Mouse (Mus musculus) embryonic fibroblast, embryonic 13.5 days (primary cell): ENCODE results near the gene Ift80. TPM values are rescaled to one million over a fixed set of nuclear protein-coding genes. Genes with fewer than 3 reads are reported as not detected.
"Not testable (repeated sequence)": the region's sequence is repeated elsewhere in the genome, so short reads cannot be mapped to it uniquely, and the experiment has no call there.

Experiments
- H3K27ac ChIP-seq: 2 replicates; pipeline ENCODE4 v1.5.1; 2012; ENCODE audit warnings: low read length, control low read depth, inconsistent platforms; ENCODE audit not compliant: insufficient read depth
- H3K4me1 ChIP-seq: 2 replicates; pipeline ENCODE4 v1.6.1; 2011; ENCODE audit warnings: low read length; ENCODE audit not compliant: control insufficient read depth, insufficient read depth
- H3K4me3 ChIP-seq: 2 replicates; pipeline ENCODE4 v1.5.1; 2011; ENCODE audit warnings: mild to moderate bottlenecking, control low read depth, low read length; ENCODE audit not compliant: insufficient read depth
- CTCF ChIP-seq: IDR thresholded peaks from 2 replicates; pipeline ENCODE4 v1.5.1; 2011; ENCODE audit warnings: mild to moderate bottlenecking, control low read depth, low read length, moderate library complexity, borderline replicate concordance; ENCODE audit not compliant: insufficient read depth
- POLR2A ChIP-seq: IDR thresholded peaks from 2 replicates; pipeline ENCODE4 v1.6.1; 2011; ENCODE audit warnings: low read depth, mild to moderate bottlenecking, control low read depth, low read length, moderate library complexity
- polyA plus RNA-seq: library from polyadenylated mRNA; stranded (reverse); fragments of >200 nt; gene quantifications from 2 replicates; pipeline ENCODE4 v1.2.4, GENCODE M21; 2011; ENCODE audit warnings: low read depth; ENCODE audit not compliant: missing spikeins, insufficient read length

Gene Ift80
- polyA plus RNA-seq, 1 experiment = 29.8 TPM

DNA sequence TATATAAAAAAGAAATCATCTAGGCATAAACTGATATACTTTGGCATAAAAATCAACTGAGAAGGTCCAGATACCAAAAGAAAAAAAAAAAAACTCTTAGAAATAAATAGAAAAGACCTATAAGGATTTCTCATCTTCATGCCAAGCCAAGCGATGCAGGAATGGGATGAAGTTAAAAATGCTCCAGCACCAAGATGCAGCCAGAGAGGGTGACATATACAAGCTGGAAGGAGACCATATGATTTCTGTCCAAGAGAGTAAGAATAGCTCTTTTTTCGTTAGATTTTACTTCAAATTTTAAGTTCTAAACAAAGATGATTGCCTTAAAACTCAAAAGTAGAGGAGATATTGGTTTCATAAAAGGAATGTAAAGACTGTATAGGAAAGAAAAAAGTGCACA is 64.1 kb downstream of the Ift80 start:
- Histone ChIP-seq H3K4me1 (no peaks in the 10 kb centered on the region), H3K4me3 (no peak overlapping the region), H3K27ac (no peak overlapping the region)
- TF ChIP-seq POLR2A (no peak), CTCF (no peak)

DNA sequence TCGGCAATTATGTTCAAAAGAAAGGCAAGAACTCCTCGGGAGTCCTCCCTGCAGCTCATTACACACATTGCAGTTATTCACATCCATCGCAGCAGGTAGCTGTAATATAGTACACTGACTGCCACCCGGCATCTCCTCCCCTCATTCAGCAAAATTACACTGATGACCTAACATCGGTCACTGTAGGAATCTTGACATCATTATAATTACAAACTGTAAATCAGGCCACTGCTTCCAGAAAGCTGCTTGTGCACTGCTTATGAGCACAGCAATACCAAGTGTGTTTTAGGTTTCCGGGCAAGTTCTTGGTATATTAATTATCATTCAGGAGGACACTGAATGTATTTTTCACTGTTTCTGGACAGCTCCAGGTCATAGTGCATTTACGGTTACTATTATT is 65.1 kb downstream of the Ift80 start:
- Histone ChIP-seq H3K4me1 (no peaks in the 10 kb centered on the region), H3K27ac (no peak overlapping the region), H3K4me3 (no peak overlapping the region)
- TF ChIP-seq POLR2A = no peak
- TF ChIP-seq CTCF = no peak

DNA sequence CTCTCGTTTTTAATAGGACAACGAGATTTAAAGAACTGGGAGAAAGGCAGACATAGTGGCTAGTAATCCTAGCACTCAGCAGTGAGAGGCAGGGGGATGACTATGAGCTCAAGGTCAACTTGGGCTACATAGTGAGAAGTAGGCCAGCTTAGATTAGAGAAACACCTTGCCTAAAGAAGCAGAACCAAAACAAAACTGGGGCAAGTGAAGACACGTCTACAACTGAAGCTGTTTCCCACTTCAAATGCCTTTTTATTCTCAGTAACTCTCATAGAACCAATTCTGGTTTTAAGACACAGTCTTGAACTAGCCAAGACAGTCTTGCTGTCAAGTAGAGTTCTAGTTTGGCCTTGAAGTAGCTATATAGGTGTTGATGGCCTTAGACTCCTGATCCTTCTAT is 67.7 kb downstream of the Ift80 start:
- Histone ChIP-seq H3K4me3 (no peak overlapping the region), H3K27ac (no peak overlapping the region), H3K4me1 (no peaks in the 10 kb centered on the region)
- TF ChIP-seq POLR2A (no peak), CTCF (no peak)

DNA sequence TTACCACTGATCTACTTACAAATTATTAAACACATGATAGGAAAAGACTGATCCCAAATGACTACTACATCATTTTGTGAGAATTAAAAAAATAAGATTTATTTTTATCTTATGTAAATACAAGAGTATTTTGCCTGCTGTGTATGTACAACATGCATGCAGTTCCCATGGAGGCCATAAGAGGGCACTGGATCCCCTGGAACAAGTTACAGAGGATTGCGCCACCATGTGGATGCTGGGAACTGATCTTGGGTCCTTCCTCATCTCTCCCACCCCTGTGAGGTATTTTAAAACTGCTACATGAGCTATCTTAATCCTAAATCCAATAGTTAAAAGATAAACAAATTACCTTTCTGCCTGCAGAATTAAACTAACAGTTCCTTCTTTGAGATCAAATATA is 68.9 kb downstream of the Ift80 start:
- Histone ChIP-seq H3K27ac (no peak overlapping the region), H3K4me3 (no peak overlapping the region), H3K4me1 (no peaks in the 10 kb centered on the region)
- TF ChIP-seq POLR2A (no peak), CTCF (no peak)

DNA sequence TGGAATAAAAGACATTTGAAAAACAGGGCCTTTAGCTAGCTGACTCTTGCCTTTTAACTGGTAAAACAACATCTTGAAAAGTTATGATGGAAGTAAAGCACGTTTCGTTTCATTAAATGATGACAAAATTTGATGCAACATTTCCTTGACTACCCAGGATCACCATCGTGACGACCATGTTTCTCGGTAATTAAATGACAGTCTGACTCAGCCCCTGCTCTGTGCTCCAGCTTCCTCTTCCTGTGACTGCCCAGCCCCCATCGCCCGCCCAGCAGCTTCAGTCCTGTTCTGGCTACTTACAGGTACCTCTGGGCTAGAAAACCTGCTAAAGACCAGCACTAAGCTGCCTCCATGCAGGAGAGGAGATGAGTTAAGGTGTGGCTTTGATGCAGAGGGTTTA is 70.1 kb downstream of the Ift80 start:
- no peaks in the 10 kb centered on the region for H3K4me1 ChIP-seq
- no peak overlapping the region for H3K27ac ChIP-seq
- no peak overlapping the region for H3K4me3 ChIP-seq
- no peak for TF ChIP-seq CTCF
- no peak for TF ChIP-seq POLR2A

DNA sequence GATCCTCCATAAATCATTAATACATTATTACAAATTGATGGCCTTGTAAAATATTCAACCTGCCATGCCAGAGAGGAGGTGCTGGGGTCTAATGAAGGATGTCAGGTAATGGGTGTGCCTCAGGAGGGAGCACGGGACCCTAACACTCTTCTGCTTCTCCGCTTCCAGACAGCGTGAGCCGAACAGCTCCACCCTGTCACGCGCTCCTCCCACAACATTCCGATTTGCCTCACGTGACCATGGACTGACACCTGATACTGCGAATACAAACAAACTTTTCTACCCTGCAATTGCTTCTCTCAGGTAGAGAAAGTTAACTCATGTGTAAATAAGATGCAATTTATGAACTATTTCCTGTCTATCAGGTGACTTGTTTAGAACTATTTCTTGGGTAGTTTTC is 75.8 kb downstream of the Ift80 start:
- H3K27ac ChIP-seq = no peak overlapping the region
- TF ChIP-seq CTCF = no peak
- no peak for TF ChIP-seq POLR2A
- H3K4me3 ChIP-seq = no peak overlapping the region

DNA sequence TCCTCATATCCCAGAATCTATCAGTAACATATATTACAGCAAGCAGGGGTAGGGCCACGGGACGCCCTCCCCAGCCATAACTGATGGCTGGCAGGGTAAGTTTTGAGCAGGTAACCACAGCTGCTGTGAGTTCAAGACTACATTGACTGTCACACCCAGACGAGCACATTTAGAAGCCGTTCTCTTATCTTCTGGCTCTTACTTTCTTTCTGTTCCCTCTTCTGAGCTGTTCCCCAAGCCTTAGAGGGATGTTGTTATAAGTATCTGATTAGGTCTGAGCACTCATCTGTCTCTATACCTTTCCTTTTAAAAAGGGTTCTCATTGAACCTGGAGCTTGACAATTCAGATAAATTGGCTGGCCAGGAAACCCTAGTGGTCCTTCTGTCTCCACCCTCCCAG is 96.9 kb downstream of the Ift80 start:
- H3K4me3 ChIP-seq = no peak overlapping the region
- TF ChIP-seq POLR2A = no peak
- no peak for TF ChIP-seq CTCF
- no peak overlapping the region for H3K27ac ChIP-seq
- H3K4me1 ChIP-seq = no peaks in the 10 kb centered on the region

More for the DNA sequence above, 75.8 kb downstream of the Ift80 start:
- no peaks in the 10 kb centered on the region for H3K4me1 ChIP-seq

DNA sequence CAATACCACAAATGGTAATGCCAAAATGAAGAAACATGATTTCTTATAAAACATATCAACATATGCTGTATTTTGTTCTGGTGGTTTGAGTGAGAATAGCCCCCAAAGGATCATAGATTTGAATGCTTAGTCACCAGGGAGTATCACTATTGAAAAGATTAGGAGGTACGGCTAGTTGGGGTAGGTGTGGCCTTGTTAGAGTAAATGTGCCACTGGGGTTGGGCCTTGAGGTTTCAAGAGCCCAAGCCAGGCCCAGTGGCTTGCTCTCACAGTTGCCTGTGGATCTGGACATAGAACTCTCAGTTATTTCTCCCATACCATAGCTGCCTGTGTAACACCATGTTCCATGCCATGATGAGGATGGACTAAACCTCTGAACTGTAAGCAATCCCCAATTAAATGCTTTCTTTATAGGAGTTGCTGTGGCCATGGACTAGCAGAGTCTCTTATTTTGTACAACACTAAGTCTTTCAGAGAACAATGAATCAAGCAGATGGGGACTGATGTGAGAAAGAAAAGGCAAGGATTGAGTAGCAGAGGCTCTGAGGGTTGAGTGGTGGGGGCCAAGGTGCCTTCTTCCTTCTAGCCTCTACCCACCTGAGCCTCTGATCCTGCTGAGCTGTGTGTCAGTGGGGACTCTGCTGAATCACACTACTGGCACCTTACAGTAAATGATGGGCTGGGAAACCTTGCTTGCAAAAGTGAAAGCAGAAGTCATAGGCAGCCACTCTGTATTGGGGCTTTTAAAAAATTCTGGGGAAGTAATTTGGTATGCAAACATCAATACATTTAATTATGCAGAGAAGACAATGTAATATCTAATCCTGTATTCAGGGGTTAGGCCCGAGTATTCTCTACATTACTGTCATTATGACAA is 99.2 kb downstream of the Ift80 start:
- TF ChIP-seq POLR2A (no peak), CTCF (no peak)
- Histone ChIP-seq H3K4me1 (no peaks in the 10 kb centered on the region), H3K27ac (no peak overlapping the region), H3K4me3 (no peak overlapping the region)

DNA sequence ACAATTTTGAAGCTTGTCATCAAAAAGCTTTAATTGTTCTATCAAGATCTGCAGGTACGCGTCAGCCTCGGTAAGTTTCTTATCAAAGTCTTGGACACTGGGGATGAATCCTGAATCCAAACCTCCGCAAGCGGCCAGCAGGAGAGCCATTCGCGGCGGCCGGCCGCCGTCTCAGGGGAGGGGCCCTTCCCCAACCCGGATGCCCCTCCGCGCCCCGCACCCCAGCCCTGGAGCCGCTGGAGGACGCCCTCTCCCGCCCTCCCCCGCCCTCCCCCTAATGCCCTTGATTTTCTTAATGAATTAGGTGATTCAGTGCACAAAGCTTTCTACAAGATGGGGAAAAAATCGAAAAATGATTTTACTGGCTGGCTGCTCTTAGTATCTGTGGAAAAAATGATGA is 101.7 kb downstream of the Ift80 start:
- H3K27ac ChIP-seq, H3K4me3 ChIP-seq, H3K4me1 ChIP-seq: not testable (repeated sequence)

DNA sequence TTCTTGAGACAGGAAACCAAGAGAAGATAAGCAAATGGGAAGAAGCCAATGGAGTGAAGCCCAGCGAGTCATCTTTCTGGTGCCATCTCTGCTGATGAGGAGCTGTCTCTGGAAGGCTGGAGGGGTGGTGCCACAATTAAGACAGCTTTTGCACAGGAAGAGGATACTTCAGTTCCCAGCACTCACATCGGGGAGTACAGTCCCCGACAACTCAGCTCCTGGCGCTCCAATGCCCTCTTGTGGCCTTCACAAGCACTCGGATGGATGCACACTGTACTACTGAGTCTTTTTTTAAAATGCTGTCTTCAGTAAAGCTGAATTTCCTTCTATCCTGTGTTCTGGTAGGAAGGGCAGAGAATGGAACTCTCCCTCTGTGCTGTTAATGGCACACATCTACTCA is 107.2 kb downstream of the Ift80 start:
- TF ChIP-seq CTCF (no peak), POLR2A (no peak)
- no peak overlapping the region for H3K4me3 ChIP-seq
- H3K4me1 ChIP-seq = no peaks in the 10 kb centered on the region
- no peak overlapping the region for H3K27ac ChIP-seq

DNA sequence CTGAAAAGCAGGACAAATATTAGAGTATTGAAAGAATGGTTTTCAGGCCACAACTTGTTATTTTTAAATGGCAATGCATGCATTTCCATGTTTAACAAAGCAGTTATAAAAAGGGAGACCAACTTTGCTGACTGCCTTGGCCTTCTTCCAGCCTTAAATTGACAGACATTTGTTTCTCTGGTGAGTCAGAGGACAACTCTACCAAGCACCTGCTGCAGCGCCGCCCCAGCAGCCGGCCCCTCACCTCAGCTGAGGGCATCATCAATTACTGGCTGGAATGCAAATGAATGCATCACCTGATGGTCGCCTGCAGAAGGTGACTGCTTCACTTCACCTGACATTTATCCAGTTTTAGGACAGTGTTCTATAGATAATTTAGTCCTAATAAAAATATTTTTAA is 108.9 kb downstream of the Ift80 start:
- H3K4me3 ChIP-seq = no peak overlapping the region
- TF ChIP-seq POLR2A (no peak), CTCF (no peak)

More for the DNA sequence above, 108.9 kb downstream of the Ift80 start:
- no peaks in the 10 kb centered on the region for H3K4me1 ChIP-seq
- no peak overlapping the region for H3K27ac ChIP-seq
